Mouse (Mus musculus): Measurements from ENCODE around the gene Timeless.

DNA sequence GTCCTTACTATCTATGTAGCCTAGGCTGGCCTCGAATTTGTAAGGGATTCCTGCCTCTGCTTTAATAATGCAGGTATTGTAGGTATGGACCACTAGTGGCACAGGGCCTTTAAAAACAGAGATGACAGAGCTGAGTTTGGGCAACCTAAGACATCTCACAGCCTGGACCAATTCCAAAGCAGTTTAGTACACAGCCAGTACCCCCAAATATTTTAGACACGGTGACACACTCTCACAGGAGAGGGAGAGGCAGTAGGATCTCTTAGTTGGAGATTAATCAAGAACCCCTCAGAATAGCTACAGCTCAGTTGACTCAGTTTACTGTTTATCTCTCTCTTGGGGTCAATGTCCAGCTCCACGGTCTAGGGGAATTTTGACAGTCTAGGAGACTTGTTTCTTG is 70.5 kb downstream of the Timeless start:
- TF ChIP-seq ZNF384 (IDR thresholded peaks at IDR 0.05; ENCODE audit: low read depth, low read length) (no peak), HCFC1 (IDR thresholded peaks at IDR 0.05; ENCODE audit: borderline replicate concordance, insufficient read depth, low read length) (no peak)
